In genomic region chr4:62651179-62651760, GRCm38 (mm10) we compare ENCODE assay signal across 27 mouse cellular contexts.
DNase-seq lines count a peak whose midpoint lies in the region; ATAC-seq and TF ChIP-seq lines count a peak whose summit lies in the region.
"Had no signal": no experiment of that assay in that cellular context is flagged by ENCODE, and none has a peak within 500 bp of the region (broad histone marks: within the 10 kb centered on the region; RNA-seq: fewer than 3 reads in every experiment).

No protein-coding gene starts in this region.

- no peak for TF ChIP-seq CTCF in left cerebral cortex, adult 2 months (IDR thresholded peaks at IDR 0.05)
- no peak for TF ChIP-seq CTCF in cortical plate, adult 2 months (IDR thresholded peaks at IDR 0.05; ENCODE audit: extremely low read depth, insufficient read depth, low read length)

- no peak overlapping the region for H3K27ac ChIP-seq in heart, embryonic 13.5 days (replicated peaks)
- H3K27ac ChIP-seq in left cerebral cortex, adult 2 months = peak overlapping the region; percentile 48
- peak overlapping the region; percentile 39; the same call in 1 of the 2 replicates for H3K27ac ChIP-seq in cortical plate, adult 2 months (ENCODE audit: insufficient read depth, low read length)
- H3K27ac ChIP-seq: forebrain, embryonic 15.5 days; heart, embryonic 15.5 days; hindbrain, embryonic 15.5 days; limb, embryonic 10.5 days; limb, embryonic 15.5 days; liver, embryonic 13.5 days; neural tube, embryonic 13.5 days had no signal

- no peaks in the 10 kb centered on the region for H3K9me3 ChIP-seq in heart, embryonic 13.5 days
- H3K9me3 ChIP-seq: forebrain, embryonic 15.5 days; heart, embryonic 15.5 days; hindbrain, embryonic 10.5 days; hindbrain, embryonic 15.5 days; limb, embryonic 10.5 days; limb, embryonic 15.5 days; liver, embryonic 13.5 days; neural tube, embryonic 13.5 days had no signal

- no peak for DNase-seq in heart, postnatal 25 days (ENCODE audit: low spot score)
- DNase-seq in left cerebral cortex, adult 2 months (ENCODE audit: extremely low spot score in 1 of 2, low spot score in 2 of 2) = no peak
- DNase-seq in left cerebral cortex, postnatal 25 days (ENCODE audit: low spot score in 2 of 2) = no peak
- no peak for DNase-seq in urinary bladder, adult 2 months (ENCODE audit: low spot score)
- DNase-seq: adrenal gland, adult 2 months; adrenal gland, postnatal 36 days; B cell, adult 2 months; cerebellum, adult 2 months; gastrocnemius, adult 2 months; gastrocnemius, postnatal 36 days; kidney, postnatal 25 days; liver, embryonic 13.5 days; lung, adult 2 months; lung, postnatal 14 days; thymus, postnatal 14 days had no signal

- ATAC-seq in heart, embryonic 13.5 days (ENCODE audit: extremely low read depth, insufficient number of reproducible peaks, low FRiP score, low TSS enrichment) = no peak
- 0 out of 2 replicates have a peak, but pooled peaks have one; percentile 11 for ATAC-seq in monocyte, adult 5-6 weeks (replicated peaks; ENCODE audit: insufficient number of reproducible peaks, low FRiP score, low TSS enrichment, poor library complexity, severe bottlenecking)
- ATAC-seq: activated CD4-positive, CD25-positive, alpha-beta regulatory T cell, adult 4 months; forebrain, embryonic 15.5 days had no signal

- no peak overlapping the region for H3K4me3 ChIP-seq in heart, embryonic 13.5 days
- H3K4me3 ChIP-seq in left cerebral cortex, adult 2 months = no peak overlapping the region
- H3K4me3 ChIP-seq in cortical plate, adult 2 months (ENCODE audit: insufficient read depth, low read length) = no peak overlapping the region
- H3K4me3 ChIP-seq: forebrain, embryonic 15.5 days; gastrocnemius, adult 2 months; heart, embryonic 15.5 days; hindbrain, embryonic 10.5 days; hindbrain, embryonic 15.5 days; limb, embryonic 10.5 days; limb, embryonic 15.5 days; liver, embryonic 13.5 days; neural tube, embryonic 13.5 days had no signal

- 51% methylated on average over 7 of the region's 7 CpGs for WGBS in heart, embryonic 13.5 days

- H3K36me3 ChIP-seq in heart, embryonic 13.5 days = peaks cover 30% of the 10 kb centered on the region
- H3K36me3 ChIP-seq: forebrain, embryonic 15.5 days; heart, embryonic 15.5 days; hindbrain, embryonic 15.5 days; limb, embryonic 10.5 days; limb, embryonic 15.5 days; liver, embryonic 13.5 days had no signal

- TF ChIP-seq POLR2A in cortical plate, adult 2 months (IDR thresholded peaks at IDR 0.05; ENCODE audit: extremely low read depth, insufficient read depth, low read length) = no peak

- no peak overlapping the region for H3K4me2 ChIP-seq in heart, embryonic 13.5 days
- H3K4me2 ChIP-seq: forebrain, embryonic 15.5 days; heart, embryonic 15.5 days; hindbrain, embryonic 15.5 days; limb, embryonic 15.5 days; liver, embryonic 13.5 days; midbrain, embryonic 11.5 days; neural tube, embryonic 13.5 days had no signal

- peaks cover 87% of the 10 kb centered on the region for H3K27me3 ChIP-seq in heart, embryonic 13.5 days (replicated peaks)
- H3K27me3 ChIP-seq: forebrain, embryonic 15.5 days; hindbrain, embryonic 15.5 days; limb, embryonic 15.5 days; liver, embryonic 13.5 days; neural tube, embryonic 13.5 days had no signal

- peaks cover 14% of the 10 kb centered on the region for H3K4me1 ChIP-seq in heart, embryonic 13.5 days
- no peaks in the 10 kb centered on the region for H3K4me1 ChIP-seq in cortical plate, adult 2 months (ENCODE audit: control insufficient read depth, insufficient read depth, low read length)
- H3K4me1 ChIP-seq: heart, embryonic 15.5 days; liver, embryonic 13.5 days had no signal

- intact Hi-C loops in heart, postnatal 25 days (cut with DNase I) = loop anchor here (5.0 kb wide), 1 partner anchor 36 kb away; no protein-coding TSS in a partner anchor
- intact Hi-C loops in left cerebral cortex, adult 2 months (cut with DNase I) = no loop called here
- intact Hi-C loops in left cerebral cortex, postnatal 25 days (cut with DNase I) = no loop called here

- H3K9ac ChIP-seq in heart, embryonic 13.5 days = peak overlapping the region; percentile 30; the same call in 1 of the 2 replicates
- H3K9ac ChIP-seq: forebrain, embryonic 15.5 days; heart, embryonic 15.5 days; hindbrain, embryonic 15.5 days; limb, embryonic 15.5 days; liver, embryonic 13.5 days; neural tube, embryonic 13.5 days had no signal
